Mouse (Mus musculus) kidney, embryonic 14.5 days (tissue): ENCODE measurements around the gene Ubr1. TPM values are rescaled to one million over a fixed set of nuclear protein-coding genes. Genes with fewer than 3 reads are reported as not detected.

Experiments used
- ATAC-seq: fragments of 200-750 bp; cut with Nextera tagmentation; 2 replicates; pipeline ENCODE4 v1.8.0; 2017; ENCODE audit warnings: moderate number of reproducible peaks, mild to moderate bottlenecking, moderate TSS enrichment, moderate library complexity; ENCODE audit not compliant: low FRiP score, low TSS enrichment
- H3K27ac ChIP-seq: fragments of 300-500 bp; sonication (generic); 2 replicates; pipeline ENCODE4 v1.5.1; 2014; ENCODE audit warnings: low read depth, mild to moderate bottlenecking, low read length, moderate library complexity, mixed read lengths
- H3K27me3 ChIP-seq: fragments of 300-500 bp; sonication (generic); 2 replicates; pipeline ENCODE4 v1.6.1; 2014; ENCODE audit warnings: mild to moderate bottlenecking, low read length; ENCODE audit not compliant: control insufficient read depth, insufficient read depth
- H3K36me3 ChIP-seq: fragments of 300-500 bp; sonication (generic); 2 replicates; pipeline ENCODE4 v1.6.1; 2014; ENCODE audit warnings: low read length, mixed read lengths; ENCODE audit not compliant: control insufficient read depth, insufficient read depth
- H3K4me1 ChIP-seq: fragments of 300-500 bp; sonication (generic); 2 replicates; pipeline ENCODE4 v1.6.1; 2014; ENCODE audit warnings: low read length, mixed read lengths; ENCODE audit not compliant: control insufficient read depth, insufficient read depth
- H3K4me2 ChIP-seq: fragments of 300-500 bp; sonication (generic); replicated peaks from 2 replicates; pipeline ENCODE4 v1.6.1; 2014; ENCODE audit warnings: low read depth, mild to moderate bottlenecking, low read length
- H3K4me3 ChIP-seq: fragments of 300-500 bp; sonication (generic); 2 replicates; pipeline ENCODE4 v1.5.1; 2014; ENCODE audit warnings: mild to moderate bottlenecking, low read length
- H3K9ac ChIP-seq: fragments of 300-500 bp; sonication (generic); 2 replicates; pipeline ENCODE4 v1.6.1; 2014; ENCODE audit warnings: low read depth, mild to moderate bottlenecking, low read length, moderate library complexity
- H3K9me3 ChIP-seq: fragments of 300-500 bp; sonication (generic); 2 replicates; pipeline ENCODE4 v1.6.1; 2016; ENCODE audit warnings: low read length; ENCODE audit not compliant: control insufficient read depth
- WGBS: fragments of 180-500 bp; shearing (Covaris S2); extraction: QIAGEN DNeasy Blood & Tissue Kit; methylation state at CpG from one replicate; pipeline ENCODE4 v1.1.7; 2014; 5-methylcytosine and 5-hydroxymethylcytosine counted together
- microRNA-seq: library from miRNA; unstranded; fragments of <30 nt; microRNA quantifications from one replicate; pipeline ENCODE4, GENCODE M21; 2016
- polyA plus RNA-seq: library from polyadenylated mRNA; unstranded; fragments of >200 nt; fragmentation: Nextera tagmentation; extraction: Ambion mirVana; gene quantifications from 2 replicates; pipeline ENCODE4 v1.2.1, GENCODE M21; 2014

The Ubr1 gene
- polyA plus RNA-seq, 1 experiment from 2014 or later = 30.5 TPM

- no peak overlapping the region for H3K4me2 ChIP-seq
- no peak overlapping the region for H3K9ac ChIP-seq
- H3K36me3 ChIP-seq = no peaks in the 10 kb centered on the region; the same call in 1 of the 2 replicates
- no peak overlapping the region for H3K4me3 ChIP-seq
- no peaks in the 10 kb centered on the region for H3K9me3 ChIP-seq
- no peaks in the 10 kb centered on the region for H3K27me3 ChIP-seq
- ATAC-seq = no peak
- no peaks in the 10 kb centered on the region for H3K4me1 ChIP-seq
- 35% methylated on average over 1 of the region's 1 CpGs for WGBS
- no peak overlapping the region for H3K27ac ChIP-seq
These were observed 143.4 kb downstream of the Ubr1 start for GRCm38 (mm10) chr2:120826936-120827638.

Small RNA genes within 50 kb of the gene (microRNA-seq; reads per million reads assigned to microRNA genes)
- not detected for gene Gm44325

Other genes starting within 250 kb of the Ubr1 start
- gene Cdan1, start 120.6 kb downstream of the Ubr1 start, polyA plus RNA-seq = 7.0 and 8.9 TPM in 2 replicates
- gene Ttbk2, start 120.1 kb downstream of the Ubr1 start, polyA plus RNA-seq = 4.2 and 5.3 TPM in 2 replicates
- 6.1 and 6.5 TPM in 2 replicates for gene Tmem62, start 6.3 kb upstream of the Ubr1 start, polyA plus RNA-seq
- gene Ccndbp1, start 37.7 kb upstream of the Ubr1 start, polyA plus RNA-seq = 48.0 and 53.6 TPM in 2 replicates
- gene Epb42, start 66.4 kb upstream of the Ubr1 start, polyA plus RNA-seq = 0.53 and 0.93 TPM in 2 replicates
- 8.4 and 9.3 TPM in 2 replicates for gene Tgm5, start 115.1 kb upstream of the Ubr1 start, polyA plus RNA-seq
- gene Tgm7, start 139.1 kb upstream of the Ubr1 start, polyA plus RNA-seq = 0.12 and 0.14 TPM in 2 replicates
- 16.0 and 22.7 TPM in 2 replicates for gene Adal, start 169.7 kb upstream of the Ubr1 start, polyA plus RNA-seq
- gene Lcmt2, start 169.9 kb upstream of the Ubr1 start, polyA plus RNA-seq = 15.0 and 22.1 TPM in 2 replicates
- gene Tubgcp4, start 199.9 kb upstream of the Ubr1 start, polyA plus RNA-seq = 36.4 and 59.9 TPM in 2 replicates
- 9.6 and 13.3 TPM in 2 replicates for gene Zscan29, start 200.4 kb upstream of the Ubr1 start, polyA plus RNA-seq